Mouse (Mus musculus) heart, embryonic 14.5 days (tissue): ENCODE measurements around the gene 1700092M07Rik. TPM values are rescaled to one million over a fixed set of nuclear protein-coding genes. Genes with fewer than 3 reads are reported as not detected.

Source experiments
- ATAC-seq: fragments of 200-750 bp; cut with Nextera tagmentation; 2 replicates; pipeline ENCODE4 v1.8.0; 2017; ENCODE audit warnings: low read depth, moderate TSS enrichment; ENCODE audit not compliant: insufficient number of reproducible peaks, insufficient read depth, low FRiP score
- H3K27ac ChIP-seq, 2 experiments: fragments of 200-500 bp in 1 of 2; fragments of 300-500 bp in 1 of 2; sonication (generic) in 1 of 2; replicated peaks in 1 of 2; 2 replicates each; pipeline ENCODE4 v1.5.1; 2012 to 2014; ENCODE audit warnings: low read depth in 2 of 2, low read length in 2 of 2, control low read depth in 1 of 2, mild to moderate bottlenecking in 1 of 2, mixed read lengths in 1 of 2; ENCODE audit not compliant: control insufficient read depth in 1 of 2, insufficient read depth in 1 of 2
- H3K27me3 ChIP-seq: fragments of 300-500 bp; sonication (generic); 2 replicates; pipeline ENCODE4 v1.6.1; 2014; ENCODE audit warnings: mild to moderate bottlenecking, low read length, control low read depth; ENCODE audit not compliant: control insufficient read depth, insufficient read depth
- H3K36me3 ChIP-seq: fragments of 300-500 bp; sonication (generic); 2 replicates; pipeline ENCODE4 v1.6.1; 2014; ENCODE audit warnings: mild to moderate bottlenecking, control low read depth, low read length, mixed read lengths; ENCODE audit not compliant: control insufficient read depth, insufficient read depth
- H3K4me1 ChIP-seq, 2 experiments: fragments of 200-500 bp in 1 of 2; fragments of 300-500 bp in 1 of 2; sonication (generic) in 1 of 2; 2 replicates each; pipeline ENCODE4 v1.6.1; 2012 to 2014; ENCODE audit warnings: low read length in 2 of 2, control low read depth in 1 of 2, mixed read lengths in 1 of 2; ENCODE audit not compliant: control insufficient read depth in 2 of 2, insufficient read depth in 2 of 2
- H3K4me2 ChIP-seq: fragments of 300-500 bp; sonication (generic); 2 replicates; pipeline ENCODE4 v1.6.1; 2014; ENCODE audit warnings: mild to moderate bottlenecking, low read length
- H3K4me3 ChIP-seq, 2 experiments: fragments of 200-500 bp in 1 of 2; fragments of 300-500 bp in 1 of 2; sonication (generic) in 1 of 2; 2 replicates each; pipeline ENCODE4 v1.5.1; 2012 to 2014; ENCODE audit warnings: low read length in 2 of 2, mild to moderate bottlenecking in 2 of 2, control low read depth in 1 of 2, low read depth in 1 of 2, moderate library complexity in 1 of 2; ENCODE audit not compliant: control insufficient read depth in 1 of 2, insufficient read depth in 1 of 2
- H3K9ac ChIP-seq: fragments of 300-500 bp; sonication (generic); 2 replicates; pipeline ENCODE4 v1.6.1; 2014; ENCODE audit warnings: mild to moderate bottlenecking, low read length
- H3K9me3 ChIP-seq: fragments of 300-500 bp; sonication (generic); 2 replicates; pipeline ENCODE4 v1.6.1; 2016; ENCODE audit warnings: low read length, control low read depth; ENCODE audit not compliant: control insufficient read depth
- WGBS: fragments of 180-500 bp; shearing (Covaris S2); extraction: QIAGEN DNeasy Blood & Tissue Kit; methylation state at CpG from one replicate; pipeline ENCODE4 v1.1.7; 2014; 5-methylcytosine and 5-hydroxymethylcytosine counted together
- polyA plus RNA-seq: library from polyadenylated mRNA; unstranded; fragments of >200 nt; fragmentation: Nextera tagmentation; extraction: Ambion mirVana; gene quantifications from 2 replicates; pipeline ENCODE4 v1.2.1, GENCODE M21; 2014

1700092M07Rik gene
- polyA plus RNA-seq = 1.2 TPM in 1 of 2 replicates, not detected in the other

- H3K36me3 ChIP-seq = peaks cover 63% of the 10 kb centered on the region
These were observed at the start of gene 1700092M07Rik for GRCm38 (mm10) chr19:8740603-8741002. TSS of gene 1700092M07Rik (plus strand) at chr19:8740718.

GRCm38 (mm10) chr19:8691871-8692539 is 48.5 kb upstream of the 1700092M07Rik start:
- Histone ChIP-seq H3K36me3 (no peaks in the 10 kb centered on the region), H3K27ac (no peak overlapping the region), H3K27me3 (no peaks in the 10 kb centered on the region), H3K9ac (no peak overlapping the region), H3K4me3 (no peak overlapping the region), H3K9me3 (no peaks in the 10 kb centered on the region), H3K4me2 (no peak overlapping the region), H3K4me1 (no peaks in the 10 kb centered on the region)
- 56% methylated on average over 9 of the region's 9 CpGs for WGBS
- ATAC-seq = no peak

More at GRCm38 (mm10) chr19:8740603-8741002, at the start of gene 1700092M07Rik:
- WGBS = 70% methylated on average over 14 of the region's 14 CpGs
- Histone ChIP-seq H3K9ac (peak within 1 kb of the TSS; percentile 84), H3K4me3 (peak within 1 kb of the TSS; percentile 66 to 79), H3K9me3 (no peaks in the 10 kb centered on the region), H3K27ac (peak within 1 kb of the TSS; percentile 96 to 99), H3K27me3 (no peaks in the 10 kb centered on the region), H3K4me1 (peaks cover 8 to 21% of the 10 kb centered on the region in 2 experiments), H3K4me2 (peak within 1 kb of the TSS; percentile 55)
- no peak for ATAC-seq

GRCm38 (mm10) chr19:8692740-8693139 is 47.8 kb upstream of the 1700092M07Rik start:
- no peak overlapping the region for H3K27ac ChIP-seq
- H3K36me3 ChIP-seq = no peaks in the 10 kb centered on the region
- H3K4me3 ChIP-seq = no peak overlapping the region
- H3K4me2 ChIP-seq = no peak overlapping the region
- H3K27me3 ChIP-seq = no peaks in the 10 kb centered on the region
- H3K9ac ChIP-seq = no peak overlapping the region
- H3K9me3 ChIP-seq = no peaks in the 10 kb centered on the region
- ATAC-seq = no peak
- WGBS = 73% methylated on average over 5 of the region's 5 CpGs
- no peaks in the 10 kb centered on the region for H3K4me1 ChIP-seq

GRCm38 (mm10) chr19:8695330-8695729 is 45.2 kb upstream of the 1700092M07Rik start:
- H3K27me3 ChIP-seq = no peaks in the 10 kb centered on the region
- H3K4me3 ChIP-seq = no peak overlapping the region
- no peaks in the 10 kb centered on the region for H3K36me3 ChIP-seq
- H3K27ac ChIP-seq = no peak overlapping the region
- no peak overlapping the region for H3K9ac ChIP-seq
- H3K4me1 ChIP-seq = no peaks in the 10 kb centered on the region
- 38% methylated on average over 6 of the region's 6 CpGs for WGBS
- no peak overlapping the region for H3K4me2 ChIP-seq
- H3K9me3 ChIP-seq = no peaks in the 10 kb centered on the region
- 0 out of 2 replicates have a peak, but pooled peaks have one; percentile 45 for ATAC-seq

GRCm38 (mm10) chr19:8699652-8700051 is 40.9 kb upstream of the 1700092M07Rik start:
- Histone ChIP-seq H3K9me3 (no peaks in the 10 kb centered on the region), H3K9ac (no peak overlapping the region), H3K27me3 (no peaks in the 10 kb centered on the region), H3K36me3 (no peaks in the 10 kb centered on the region), H3K4me1 (no peaks in the 10 kb centered on the region), H3K4me2 (no peak overlapping the region), H3K4me3 (no peak overlapping the region), H3K27ac (no peak overlapping the region)
- ATAC-seq = no peak
- 73% methylated on average over 9 of the region's 9 CpGs for WGBS

- no peak for ATAC-seq
- Histone ChIP-seq H3K36me3 (peaks cover 13% of the 10 kb centered on the region), H3K4me1 (no peaks in the 10 kb centered on the region), H3K4me3 (no peak overlapping the region), H3K9ac (no peak overlapping the region), H3K4me2 (no peak overlapping the region), H3K9me3 (no peaks in the 10 kb centered on the region), H3K27ac (no peak overlapping the region), H3K27me3 (no peaks in the 10 kb centered on the region)
- 57% methylated on average over 3 of the region's 3 CpGs for WGBS
These were observed 38.1 kb upstream of the 1700092M07Rik start for GRCm38 (mm10) chr19:8702458-8702857.

- Histone ChIP-seq H3K9me3 (no peaks in the 10 kb centered on the region), H3K36me3 (peaks cover 24% of the 10 kb centered on the region), H3K9ac (no peak overlapping the region), H3K27me3 (no peaks in the 10 kb centered on the region), H3K4me2 (no peak overlapping the region), H3K4me3 (no peak overlapping the region), H3K4me1 (no peaks in the 10 kb centered on the region), H3K27ac (no peak overlapping the region)
- WGBS = 58% methylated on average over 4 of the region's 4 CpGs
- ATAC-seq = no peak
These were observed 36.9 kb upstream of the 1700092M07Rik start for GRCm38 (mm10) chr19:8703571-8703970.
